Mouse (Mus musculus) layer of hippocampus, postnatal 10 days (tissue): ENCODE data around the gene Islr2. TPM values are rescaled to one million over a fixed set of nuclear protein-coding genes. Genes with fewer than 3 reads are reported as not detected.
A peak's percentile ranks its signal among the peaks of the same experiment; 100 is the strongest.

Source experiments
- DNase-seq, 2 experiments: peaks; one replicate each; pipeline ENCODE4 v3.0.0; 2021; ENCODE audit warnings: low spot score in 2 of 2
- microRNA-seq, 2 experiments: library from miRNA; unstranded; fragments of <30 nt; microRNA quantifications; one replicate each; pipeline ENCODE4 v1.2.0; 2021
- total RNA-seq, 2 experiments: library from RNA; stranded (reverse); gene quantifications; 2 replicates each; pipeline ENCODE4 v1.2.3; 2021

The Islr2 gene
- total RNA-seq, 2 experiments from 2014 or later, result 231 to 269 TPM

DNA sequence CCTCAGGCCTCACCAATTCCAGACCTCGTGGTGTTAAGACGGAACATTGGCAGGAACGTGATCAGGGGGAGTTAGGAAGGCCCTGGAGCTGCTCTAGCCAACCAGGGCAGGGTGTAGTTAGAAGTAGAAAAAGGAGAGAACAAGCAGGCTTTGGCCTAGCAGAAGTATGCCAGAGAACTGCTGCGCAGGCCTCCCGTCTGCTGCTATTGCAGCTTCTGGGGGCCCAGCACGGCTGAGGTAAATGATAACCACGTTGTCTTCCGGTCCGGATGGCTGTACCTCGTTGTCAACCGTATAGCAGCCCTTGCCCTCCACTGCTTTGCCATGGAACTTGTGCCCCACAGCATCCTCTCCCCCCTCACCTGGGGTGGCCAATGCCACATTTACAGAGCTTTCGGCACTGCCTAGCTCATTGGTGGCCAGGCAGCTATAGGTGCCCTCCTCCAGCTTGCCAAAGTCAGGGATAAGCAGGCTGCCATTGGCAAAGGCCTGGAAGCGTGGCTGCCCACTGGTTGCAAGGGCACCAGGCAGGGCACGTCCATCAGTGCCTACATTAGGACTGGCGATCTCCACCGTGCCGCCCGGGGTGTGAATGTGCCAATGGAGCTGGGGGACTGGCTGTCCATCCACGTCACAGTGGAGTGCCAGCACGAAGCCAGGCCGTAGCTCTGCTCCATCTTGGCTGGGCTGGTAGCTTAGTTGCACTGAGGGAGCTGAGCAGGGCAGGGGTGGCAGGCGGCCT, 47.1 kb downstream of the Islr2 start:
- peak in 1 of 2 experiments; percentile 14 for DNase-seq

DNA sequence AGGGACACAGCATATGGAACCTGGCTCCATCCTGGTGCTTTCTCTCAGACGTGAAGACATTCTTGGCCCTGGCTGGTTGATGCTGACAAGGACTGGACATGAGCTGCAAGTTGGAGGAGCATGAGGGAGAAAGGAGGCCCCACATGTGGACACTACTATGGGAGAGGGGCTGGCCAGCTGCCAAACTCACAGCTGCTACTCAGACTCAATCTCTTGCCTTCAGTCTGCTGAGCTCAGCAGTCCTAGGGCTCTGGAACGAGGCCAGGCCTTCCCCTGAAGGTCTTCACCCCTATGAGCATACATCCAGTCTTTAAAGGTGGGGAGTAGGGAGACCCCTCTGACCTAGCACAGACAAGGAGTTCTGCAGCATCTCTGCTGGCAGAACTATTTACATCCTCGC, 48.8 kb downstream of the Islr2 start:
- DNase-seq, result peak in 1 of 2 experiments; percentile 49

DNA sequence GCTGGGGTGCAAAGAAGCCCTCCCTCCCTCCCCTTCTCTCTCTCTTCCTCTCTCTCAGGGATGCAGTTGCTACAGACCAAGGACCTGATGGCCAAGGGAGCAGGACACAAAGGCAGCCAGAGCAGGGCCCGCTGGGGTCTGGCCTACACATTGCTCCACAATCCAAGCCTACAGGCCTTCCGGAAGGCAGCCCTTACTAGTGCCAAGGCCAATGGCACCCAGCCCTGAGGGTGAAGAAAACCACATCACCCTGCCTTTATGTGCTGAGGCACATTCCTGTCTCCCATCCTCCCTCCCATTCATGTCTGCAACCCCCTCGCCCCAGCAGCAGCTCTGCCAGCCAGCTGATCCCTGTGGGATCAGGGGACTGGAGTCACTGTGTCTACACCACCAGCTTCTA, 51.0 kb downstream of the Islr2 start:
- no peak for DNase-seq

DNA sequence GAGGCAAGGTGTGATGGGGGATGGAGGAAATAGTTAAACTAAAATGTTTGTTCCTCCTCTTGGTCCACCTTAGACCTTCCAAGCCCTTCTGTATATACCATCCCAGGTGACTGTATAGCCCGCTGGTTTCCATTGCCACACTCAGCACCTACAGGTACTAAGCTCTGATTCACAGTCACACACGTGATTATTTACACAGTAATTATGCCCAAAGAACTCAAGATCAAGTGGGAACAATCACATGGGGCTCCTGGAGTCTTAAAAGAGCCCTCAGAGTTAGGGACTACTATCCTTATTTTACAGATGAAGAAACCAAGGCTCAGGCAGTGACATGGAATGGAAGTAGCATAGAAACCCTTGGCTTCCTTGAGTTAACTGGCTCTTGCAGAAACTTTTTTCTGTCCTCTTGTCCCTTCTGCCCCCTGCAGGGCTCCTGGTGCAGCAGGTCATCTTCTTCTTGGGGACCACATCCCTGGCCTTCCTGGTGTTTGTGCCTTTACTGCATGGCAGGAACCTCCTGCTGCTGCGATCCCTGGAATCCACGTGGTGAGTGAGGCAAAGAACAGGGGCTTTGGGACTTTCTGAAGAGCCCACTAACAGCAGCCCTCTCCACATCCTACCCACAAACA, 53.3 kb downstream of the Islr2 start:
- no peak for DNase-seq

DNA sequence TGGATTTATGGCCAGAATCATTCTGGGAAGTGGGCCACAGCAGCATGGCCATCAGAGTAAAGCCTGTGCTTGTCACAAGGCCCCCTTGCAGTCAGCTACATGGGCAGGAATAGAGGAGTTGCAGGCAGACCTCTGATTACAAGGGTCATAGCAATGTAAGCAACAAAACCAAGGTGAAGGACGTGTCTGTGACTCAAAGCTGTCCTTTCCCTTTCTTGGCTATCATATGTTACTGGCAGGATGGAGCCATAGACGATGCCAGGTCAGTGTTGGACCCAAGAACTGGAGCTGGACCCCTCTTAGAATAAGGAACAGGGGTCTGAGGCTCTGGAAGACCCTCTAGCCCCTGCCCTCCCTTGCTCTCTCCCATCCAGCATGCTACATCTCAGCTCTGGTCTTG, 55.3 kb downstream of the Islr2 start:
- DNase-seq, result no peak

Small RNA genes within 50 kb of the gene (microRNA-seq; reads per million reads assigned to microRNA genes)
- 0 reads per million in 2 experiments for gene Mir6385

Other genes starting within 250 kb of the Islr2 start
- 1 to 10 TPM; 1.2 to 1.9 TPM for gene Cyp11a1, start 197.9 kb downstream of the Islr2 start, total RNA-seq
- 1 to 10 TPM; 9.0 TPM for gene Stra6, start 140.5 kb downstream of the Islr2 start, total RNA-seq
- 1 to 10 TPM; 1.0 to 2.0 TPM for gene Ccdc33, start 85.5 kb downstream of the Islr2 start, total RNA-seq
- gene Islr, start within 50 bp of the Islr2 start, total RNA-seq, result 10 to 100 TPM; 16.4 to 18.1 TPM
- gene Pml, start 45.5 kb upstream of the Islr2 start, total RNA-seq, result 1 to 10 TPM; 7.3 to 9.1 TPM
- gene Stoml1, start 48.8 kb upstream of the Islr2 start, total RNA-seq, result 10 to 100 TPM; 77.5 to 80.5 TPM
- gene Loxl1, start 108.9 kb upstream of the Islr2 start, total RNA-seq, result 1 to 10 TPM; 5.0 to 5.7 TPM
- gene Tbc1d21, start 166.1 kb upstream of the Islr2 start, total RNA-seq, result not detected